Comparison of ENCODE assay signal across 8 mouse cellular contexts in genomic region chr10:81342686-81343505, GRCm38 (mm10). TPM values are rescaled to one million over a fixed set of nuclear protein-coding genes. Genes with fewer than 3 reads are reported as not detected.
A peak's percentile ranks its signal among the peaks of the same experiment; 100 is the strongest.
DNase-seq lines count a peak whose midpoint lies in the region; ATAC-seq and TF ChIP-seq lines count a peak whose summit lies in the region.

TSS of gene Gipc3 (minus strand) at chr10:81343266.

- WGBS in kidney, postnatal 0 days = 4% methylated on average over 56 of the region's 67 CpGs
- WGBS in hindbrain, embryonic 10.5 days = 8% methylated on average over 58 of the region's 67 CpGs

- H3K4me3 ChIP-seq in kidney, postnatal 0 days (replicated peaks; ENCODE audit: low read depth, low read length) = peak within 1 kb of the TSS; percentile 37
- peak within 1 kb of the TSS; percentile 60 for H3K4me3 ChIP-seq in bone marrow macrophage, adult 2 months (ENCODE audit: insufficient read depth, low read length)
- peak within 1 kb of the TSS; percentile 56 for H3K4me3 ChIP-seq in hindbrain, embryonic 10.5 days

- no peak for DNase-seq in kidney, postnatal 0 days (ENCODE audit: low spot score)
- DNase-seq in kidney, adult 8-10 months = no peak
- no peak for DNase-seq in hindbrain, embryonic 10.5 days (ENCODE audit: low spot score)
- peak; percentile 46 for DNase-seq in lung, postnatal 10 days
- no peak for DNase-seq in embryo, embryonic 9.5 days (ENCODE audit: extremely low spot score)
- no peak for DNase-seq in T-cell, adult 2 months (ENCODE audit: low spot score)
- no peak for DNase-seq in layer of hippocampus, postnatal 36 days

- peak within 1 kb of the TSS; percentile 74 for H3K4me2 ChIP-seq in kidney, postnatal 0 days (ENCODE audit: low read length)

- H3K9ac ChIP-seq in kidney, postnatal 0 days (ENCODE audit: low read depth, low read length) = peak within 1 kb of the TSS; percentile 49

- TF ChIP-seq POLR2A in bone marrow macrophage, adult 2 months (IDR thresholded peaks at IDR 0.05; ENCODE audit: borderline replicate concordance, low read depth, low read length) = no peak

- no peak for ATAC-seq in kidney, postnatal 0 days (replicated peaks; ENCODE audit: low FRiP score, low read depth)

- no peak within 1 kb of the TSS for H3K27ac ChIP-seq in kidney, postnatal 0 days
- H3K27ac ChIP-seq in bone marrow macrophage, adult 2 months (ENCODE audit: insufficient read depth, low read depth, low read length) = no peak within 1 kb of the TSS
- peak within 1 kb of the TSS; percentile 66; the same call in 1 of the 2 replicates for H3K27ac ChIP-seq in hindbrain, embryonic 10.5 days

- 0 out of 2 replicates have a peak, but pooled peaks cover 4% of the 10 kb centered on the region for H3K4me1 ChIP-seq in kidney, postnatal 0 days (replicated peaks; ENCODE audit: insufficient read depth, low read length)
- H3K4me1 ChIP-seq in bone marrow macrophage, adult 2 months (ENCODE audit: control insufficient read depth, insufficient read depth, low read length) = peaks cover 3% of the 10 kb centered on the region; the same call in 1 of the 2 replicates
- peaks cover 49% of the 10 kb centered on the region for H3K4me1 ChIP-seq in hindbrain, embryonic 10.5 days (replicated peaks)

- TF ChIP-seq CTCF in kidney, postnatal 0 days (IDR thresholded peaks at IDR 0.05; ENCODE audit: low read depth) = no peak
- no peak for TF ChIP-seq CTCF in bone marrow macrophage, adult 2 months (IDR thresholded peaks at IDR 0.05; ENCODE audit: low read depth, low read length)

- H3K9me3 ChIP-seq in kidney, postnatal 0 days (replicated peaks; ENCODE audit: low read length) = no peaks in the 10 kb centered on the region
- no peaks in the 10 kb centered on the region for H3K9me3 ChIP-seq in hindbrain, embryonic 10.5 days

- H3K27me3 ChIP-seq in kidney, postnatal 0 days (ENCODE audit: insufficient read depth, low read length) = 0 out of 2 replicates have a peak, but pooled peaks cover 18% of the 10 kb centered on the region
- peaks cover 91% of the 10 kb centered on the region for H3K27me3 ChIP-seq in hindbrain, embryonic 10.5 days (ENCODE audit: insufficient read depth, poor library complexity, severe bottlenecking)

- H3K36me3 ChIP-seq in kidney, postnatal 0 days (ENCODE audit: insufficient read depth, low read length) = no peaks in the 10 kb centered on the region
- peaks cover 26% of the 10 kb centered on the region for H3K36me3 ChIP-seq in hindbrain, embryonic 10.5 days

RNA-seq across cellular contexts. Expression of gene Gipc3, which starts in this region (rescaled TPM):
- polyA plus RNA-seq in kidney, postnatal 0 days (2015; fragmentation: Nextera tagmentation; extraction: Ambion mirVana) = 0.07 and 0.13 TPM in 2 replicates
- polyA plus RNA-seq in bone marrow macrophage, adult 2 months (2012; ENCODE audit: insufficient read depth, insufficient read length, missing spikeins) = not detected in 2 replicates
- polyA plus RNA-seq in hindbrain, embryonic 10.5 days (2016; fragmentation: Nextera tagmentation; extraction: Ambion mirVana) = not detected in 2 replicates
- 1 to 10 TPM; 1.7 to 1.9 TPM for total RNA-seq in layer of hippocampus, postnatal 36 days (2021)
